Mouse (Mus musculus): ENCODE measurements around the gene Xpnpep3. TPM values are rescaled to one million over a fixed set of nuclear protein-coding genes. Genes with fewer than 3 reads are reported as not detected.

Xpnpep3 gene
- 11.4 and 11.6 TPM in 2 replicates for polyA plus RNA-seq (2016; fragmentation: Nextera tagmentation; extraction: Ambion mirVana)

DNA sequence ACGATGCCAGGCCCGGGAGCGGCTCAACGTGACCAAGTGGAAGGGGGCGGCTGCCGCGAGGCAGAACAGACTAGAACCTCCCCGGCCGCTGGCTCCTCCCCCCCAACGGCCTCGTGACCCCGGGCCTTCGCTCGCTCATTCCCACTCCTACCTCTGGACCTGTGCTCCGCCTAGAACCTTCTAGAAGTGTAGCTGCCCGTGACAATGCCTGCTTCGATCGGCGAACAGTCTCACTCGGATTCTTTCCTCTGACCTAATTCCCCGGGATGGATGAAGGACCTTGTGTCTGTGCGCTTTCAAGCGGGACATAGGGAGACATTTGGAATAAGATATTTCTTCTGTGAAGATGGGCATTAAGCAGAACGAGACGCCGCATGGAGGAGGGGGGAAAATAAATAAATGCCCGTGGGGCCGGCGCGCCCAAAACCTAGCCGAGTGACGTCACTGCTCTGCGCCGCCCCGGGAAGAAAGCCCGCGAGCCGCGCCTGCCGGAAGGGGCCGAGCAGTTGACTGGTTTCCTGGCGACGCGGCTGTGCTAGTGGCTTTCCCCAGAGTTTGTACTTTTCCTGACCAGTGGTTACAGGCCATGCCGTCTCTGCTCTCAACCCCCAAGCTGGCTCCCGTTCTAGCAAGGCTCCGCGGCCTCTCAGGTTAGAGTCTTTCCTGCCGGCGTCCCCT, at the start of gene Xpnpep3, which contains the start of gene St13:
Gene Xpnpep3 (plus strand): TSS at position 501 of the 678 bp plus-strand sequence.
Gene St13 (minus strand): TSS at position 440 of the 678 bp plus-strand sequence.
- H3K9ac ChIP-seq, result peak within 1 kb of the TSS; percentile 95
- no peaks in the 10 kb centered on the region for H3K36me3 ChIP-seq
- no peaks in the 10 kb centered on the region for H3K27me3 ChIP-seq
- WGBS, result under 1% methylated on average over 50 of the region's 50 CpGs
- H3K4me1 ChIP-seq, result peaks cover 22% of the 10 kb centered on the region
- peak within 1 kb of the TSS; percentile 91 for H3K4me3 ChIP-seq
- peak within 1 kb of the TSS; percentile 93 for H3K27ac ChIP-seq
- H3K9me3 ChIP-seq (replicated peaks), result no peaks in the 10 kb centered on the region
- peak within 1 kb of the TSS; percentile 71 for H3K4me2 ChIP-seq (replicated peaks)
- peak; percentile 99 for ATAC-seq (ENCODE audit: low FRiP score)

DNA sequence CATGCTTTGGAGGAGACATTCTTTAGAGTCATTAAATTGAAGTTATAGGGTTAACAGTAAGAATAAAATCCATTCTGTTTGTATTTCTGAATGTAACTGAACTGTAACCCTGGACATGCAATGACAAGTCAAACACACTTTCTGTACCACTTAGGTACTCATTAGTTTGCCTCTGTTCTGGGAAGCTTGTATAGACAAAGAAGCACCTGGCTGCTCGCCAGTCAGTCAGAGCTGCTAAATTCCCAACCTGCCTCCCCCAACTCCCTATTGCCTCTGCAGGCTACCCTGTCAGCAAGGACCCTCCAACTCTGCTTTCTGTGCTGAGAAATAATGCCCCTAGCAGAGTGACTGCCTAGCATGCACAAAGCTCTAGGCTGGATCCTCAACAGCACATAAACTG, 49.5 kb upstream of the Xpnpep3 start:
- ATAC-seq (ENCODE audit: low FRiP score), result no peak
- H3K9ac ChIP-seq, result no peak overlapping the region
- H3K36me3 ChIP-seq, result no peaks in the 10 kb centered on the region
- H3K27ac ChIP-seq, result no peak overlapping the region
- H3K27me3 ChIP-seq, result no peaks in the 10 kb centered on the region
- WGBS, result 78% methylated on average over 1 of the region's 1 CpGs
- no peaks in the 10 kb centered on the region for H3K4me1 ChIP-seq
- no peak overlapping the region for H3K4me3 ChIP-seq
- H3K9me3 ChIP-seq (replicated peaks), result no peaks in the 10 kb centered on the region
- H3K4me2 ChIP-seq (replicated peaks), result no peak overlapping the region

DNA sequence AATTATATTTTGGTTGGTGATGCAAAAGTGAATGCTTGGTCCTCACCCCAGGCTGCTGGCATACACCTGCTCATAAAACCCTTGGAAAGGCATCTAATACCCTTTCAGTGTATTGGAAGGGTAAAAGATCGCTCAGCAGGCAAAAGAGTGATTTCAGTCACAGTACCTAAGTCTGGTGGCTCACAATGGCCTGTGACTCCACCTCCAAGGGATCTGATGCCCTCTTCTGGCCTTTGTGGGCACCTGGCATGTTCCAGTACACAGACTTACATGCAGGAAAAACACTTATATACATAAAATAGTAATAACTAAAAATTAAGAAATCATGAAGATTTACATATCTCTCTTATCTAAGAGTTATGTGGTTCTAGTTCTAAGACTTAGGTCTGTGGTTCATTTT, 47.3 kb upstream of the Xpnpep3 start:
- Histone ChIP-seq H3K4me3 (no peak overlapping the region), H3K9ac (no peak overlapping the region), H3K4me2 (replicated peaks) (no peak overlapping the region), H3K9me3 (replicated peaks) (no peaks in the 10 kb centered on the region), H3K36me3 (no peaks in the 10 kb centered on the region), H3K4me1 (peaks cover 5% of the 10 kb centered on the region), H3K27me3 (no peaks in the 10 kb centered on the region), H3K27ac (no peak overlapping the region)
- 80% methylated on average over 1 of the region's 1 CpGs for WGBS
- no peak for ATAC-seq (ENCODE audit: low FRiP score)

DNA sequence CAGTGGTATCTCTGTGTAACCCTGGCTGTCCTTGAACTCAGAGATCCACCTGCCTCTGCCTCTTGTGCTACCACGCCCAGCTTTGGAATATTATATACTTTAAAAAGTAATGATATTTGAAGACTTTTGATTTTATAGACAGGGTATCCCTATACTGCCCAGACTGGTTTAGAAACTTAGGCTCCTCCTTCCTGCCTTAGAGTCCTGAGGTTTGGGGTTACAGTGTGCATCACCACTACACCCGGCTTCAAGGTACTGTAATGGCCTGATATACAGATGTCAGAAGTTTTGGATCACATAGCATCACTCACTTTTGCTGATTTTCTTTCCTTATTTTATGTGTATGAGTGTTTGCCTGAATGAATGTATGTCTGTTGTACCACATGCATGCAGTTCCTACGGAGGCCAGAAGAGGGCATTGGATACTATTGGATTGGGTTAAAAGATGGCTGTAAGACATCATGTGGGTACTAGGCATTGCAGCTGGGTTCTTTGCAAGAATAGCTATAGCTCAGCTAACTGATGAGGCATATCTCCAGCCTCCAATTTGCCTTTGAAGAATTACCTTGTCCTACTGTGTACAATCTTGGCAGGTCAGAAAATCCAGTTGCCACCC, 44.7 kb upstream of the Xpnpep3 start:
- Histone ChIP-seq H3K36me3 (no peaks in the 10 kb centered on the region), H3K27ac (no peak overlapping the region), H3K9ac (no peak overlapping the region), H3K4me1 (peaks cover 15% of the 10 kb centered on the region), H3K4me3 (no peak overlapping the region), H3K27me3 (no peaks in the 10 kb centered on the region), H3K9me3 (replicated peaks) (no peaks in the 10 kb centered on the region), H3K4me2 (replicated peaks) (no peak overlapping the region)
- WGBS, result 61% methylated on average over 3 of the region's 3 CpGs
- no peak for ATAC-seq (ENCODE audit: low FRiP score)

DNA sequence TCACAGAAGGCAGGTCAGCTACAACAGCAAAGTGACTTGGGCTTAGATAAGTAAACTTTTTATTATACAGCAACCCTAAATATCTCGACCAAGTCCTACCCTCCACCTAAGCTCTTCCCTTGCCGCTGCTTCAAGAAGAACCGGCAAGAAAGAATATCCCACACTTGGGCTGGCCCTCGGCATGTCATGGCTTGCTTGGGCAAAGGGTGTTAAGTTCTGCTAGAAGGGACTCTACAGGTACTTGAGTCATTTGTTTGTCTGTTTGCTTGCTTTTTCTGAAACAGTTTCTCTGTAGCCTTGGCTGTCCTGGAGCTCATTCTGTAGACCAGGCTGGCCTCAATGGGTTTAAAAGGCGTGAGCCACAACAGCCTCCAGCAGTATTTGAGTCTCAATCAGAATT, 43.0 kb upstream of the Xpnpep3 start:
- peaks cover 22% of the 10 kb centered on the region for H3K4me1 ChIP-seq
- no peaks in the 10 kb centered on the region for H3K36me3 ChIP-seq
- no peak overlapping the region for H3K4me2 ChIP-seq (replicated peaks)
- no peak overlapping the region for H3K9ac ChIP-seq
- no peak overlapping the region for H3K27ac ChIP-seq
- H3K27me3 ChIP-seq, result no peaks in the 10 kb centered on the region
- no peaks in the 10 kb centered on the region for H3K9me3 ChIP-seq (replicated peaks)
- H3K4me3 ChIP-seq, result no peak overlapping the region
- 50% methylated on average over 5 of the region's 5 CpGs for WGBS
- ATAC-seq (ENCODE audit: low FRiP score), result no peak

DNA sequence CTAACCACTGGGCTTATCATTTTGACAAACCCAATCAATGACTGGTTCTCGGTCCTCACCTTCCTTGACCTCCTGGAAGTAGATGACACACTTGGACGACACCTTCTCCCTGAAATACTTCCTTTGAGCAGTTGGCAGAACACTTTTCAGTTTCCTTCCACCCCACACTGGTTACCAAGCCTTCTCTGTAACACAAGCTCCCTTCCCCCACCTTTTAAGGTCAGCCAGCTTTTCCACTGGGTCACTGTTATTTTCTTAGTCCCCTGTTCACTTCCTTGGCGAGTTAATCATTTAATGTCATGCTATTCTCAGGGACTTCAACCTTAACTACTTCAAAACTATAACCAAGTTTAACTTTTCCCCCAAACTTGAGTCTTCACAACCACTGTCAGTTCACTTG, 41.0 kb upstream of the Xpnpep3 start:
- Histone ChIP-seq H3K4me1 (peaks cover 22% of the 10 kb centered on the region), H3K27ac (no peak overlapping the region), H3K4me3 (no peak overlapping the region), H3K9ac (no peak overlapping the region), H3K36me3 (peaks cover 7% of the 10 kb centered on the region; the same call in 1 of the 2 replicates), H3K9me3 (replicated peaks) (no peaks in the 10 kb centered on the region), H3K4me2 (replicated peaks) (no peak overlapping the region), H3K27me3 (no peaks in the 10 kb centered on the region)
- WGBS, result 87% methylated on average over 3 of the region's 3 CpGs
- ATAC-seq (ENCODE audit: low FRiP score), result no peak

DNA sequence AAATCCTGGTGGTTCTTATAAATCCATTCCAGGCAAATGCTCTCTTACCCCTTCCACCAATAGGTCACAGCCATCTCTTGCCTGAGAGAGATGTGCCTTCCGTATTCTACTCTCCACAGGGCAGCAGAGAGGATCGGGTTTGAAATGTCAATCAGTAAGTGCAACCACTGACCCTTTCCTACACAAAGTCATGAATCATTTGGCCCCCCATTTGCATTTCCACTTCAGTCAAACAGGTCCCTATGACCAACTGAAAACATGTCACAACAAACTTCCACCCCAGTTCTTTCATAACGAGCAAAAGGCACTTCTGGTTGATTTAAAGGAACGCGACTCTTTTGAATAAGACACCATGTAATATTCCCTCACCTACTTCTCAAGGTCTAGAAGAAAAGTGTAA, 40.5 kb upstream of the Xpnpep3 start:
- Histone ChIP-seq H3K4me2 (replicated peaks) (peak overlapping the region; percentile 84), H3K9me3 (replicated peaks) (no peaks in the 10 kb centered on the region), H3K9ac (no peak overlapping the region), H3K27me3 (no peaks in the 10 kb centered on the region), H3K27ac (no peak overlapping the region), H3K4me3 (no peak overlapping the region), H3K36me3 (peaks cover 10% of the 10 kb centered on the region; the same call in 1 of the 2 replicates), H3K4me1 (peaks cover 22% of the 10 kb centered on the region)
- ATAC-seq (ENCODE audit: low FRiP score), result no peak
- WGBS, result 85% methylated on average over 5 of the region's 5 CpGs

DNA sequence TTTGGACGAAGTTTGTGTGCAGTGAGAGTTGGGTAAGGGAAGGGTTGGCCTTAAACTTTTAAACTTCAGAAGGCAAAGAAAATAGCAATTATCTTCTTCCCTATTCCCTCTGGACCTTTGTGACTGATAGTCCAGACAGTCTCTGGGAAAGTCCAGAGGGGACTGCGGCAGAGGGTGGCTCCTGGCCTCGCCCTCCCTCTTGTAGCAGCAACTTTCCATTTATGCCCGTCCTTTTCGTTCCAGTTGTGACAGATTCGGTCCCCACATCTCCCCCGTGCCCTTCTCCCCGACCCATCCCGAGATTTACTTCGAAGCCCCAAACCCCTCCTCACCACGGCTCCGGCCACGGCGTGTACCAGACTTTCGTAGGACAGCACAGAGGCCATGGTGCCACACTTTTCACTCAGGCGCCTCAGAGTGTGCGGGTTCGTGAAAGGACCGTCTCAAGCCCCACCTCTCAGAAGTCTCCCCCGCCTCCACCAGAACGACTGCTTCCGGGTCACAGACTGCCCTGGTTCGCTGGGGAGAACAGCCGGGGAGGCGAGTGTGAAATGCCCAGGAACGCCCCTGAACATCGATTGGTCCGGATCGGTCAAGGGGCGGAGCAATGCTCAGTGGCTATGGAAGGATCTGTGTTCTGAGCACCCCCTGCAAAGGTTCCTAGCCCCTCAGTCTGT, 39.5 kb upstream of the Xpnpep3 start, which contains the start of gene Slc25a17:
Gene Slc25a17 (minus strand): TSS at position 468 of the 677 bp plus-strand sequence.
- Histone ChIP-seq H3K4me1 (peaks cover 22% of the 10 kb centered on the region), H3K4me2 (replicated peaks) (peak within 1 kb of the TSS; percentile 84), H3K9me3 (replicated peaks) (no peaks in the 10 kb centered on the region), H3K27ac (peak within 1 kb of the TSS; percentile 80), H3K9ac (peak within 1 kb of the TSS; percentile 77), H3K27me3 (no peaks in the 10 kb centered on the region), H3K4me3 (peak within 1 kb of the TSS; percentile 71), H3K36me3 (peaks cover 20% of the 10 kb centered on the region)
- WGBS, result under 1% methylated on average over 30 of the region's 30 CpGs
- ATAC-seq (ENCODE audit: low FRiP score), result peak; percentile 99

DNA sequence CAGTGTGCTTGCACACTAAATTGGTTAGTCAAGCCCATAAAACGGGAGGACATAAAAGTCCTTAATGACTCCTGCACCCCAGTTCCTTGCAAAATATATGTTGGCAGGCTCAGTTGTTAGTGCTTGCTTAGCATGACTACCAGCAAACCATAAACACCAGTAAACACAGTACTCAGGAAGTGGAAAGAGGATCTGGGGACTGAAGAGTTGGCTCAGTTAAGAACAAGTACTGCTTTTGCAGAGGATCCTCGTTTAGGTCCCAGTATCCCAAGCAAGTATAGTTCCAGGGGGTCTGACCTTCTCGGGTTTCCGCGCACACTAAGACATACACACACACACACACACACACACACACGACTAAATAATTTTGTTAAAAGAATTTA, 38.9 kb upstream of the Xpnpep3 start:
- Histone ChIP-seq H3K4me1 (peaks cover 22% of the 10 kb centered on the region), H3K36me3 (peaks cover 25% of the 10 kb centered on the region), H3K27me3 (no peaks in the 10 kb centered on the region), H3K9ac (peak overlapping the region; percentile 77), H3K4me3 (peak overlapping the region; percentile 71), H3K4me2 (replicated peaks) (peak overlapping the region; percentile 84), H3K9me3 (replicated peaks) (no peaks in the 10 kb centered on the region), H3K27ac (peak overlapping the region; percentile 80; the same call in 1 of the 2 replicates)
- WGBS, result 47% methylated on average over 6 of the region's 6 CpGs
- ATAC-seq (ENCODE audit: low FRiP score), result no peak; the same call in 1 of the 2 replicates

DNA sequence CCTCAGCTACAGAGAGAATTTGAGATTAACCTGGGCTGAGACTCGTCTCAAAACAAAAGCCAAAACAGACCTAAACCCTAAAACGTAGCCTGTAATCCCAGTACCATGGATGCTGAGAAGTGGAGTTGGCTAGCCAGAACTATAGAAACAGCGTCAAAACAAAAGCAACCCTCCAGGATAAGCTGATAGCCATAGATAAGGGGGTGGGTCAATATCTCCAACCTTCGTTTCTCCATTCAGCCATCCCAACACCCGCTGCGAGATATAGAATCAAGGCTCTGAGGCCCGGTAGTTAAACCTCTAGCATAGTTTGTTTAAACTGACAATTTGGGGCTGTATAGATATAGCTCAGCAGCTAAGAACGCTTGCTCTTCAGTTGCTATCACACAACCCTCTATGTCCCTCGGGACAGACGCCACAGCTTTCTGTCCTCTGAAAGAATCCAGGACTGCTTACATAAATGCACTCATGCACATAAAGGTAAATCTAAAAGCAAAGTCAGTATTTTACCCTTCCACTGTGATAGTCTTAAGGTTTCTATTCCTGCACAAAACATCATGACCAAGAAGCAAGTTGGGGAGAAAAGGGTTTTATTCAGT, 38.4 kb upstream of the Xpnpep3 start:
- Histone ChIP-seq H3K4me2 (replicated peaks) (peak overlapping the region; percentile 84), H3K36me3 (peaks cover 29% of the 10 kb centered on the region), H3K4me3 (no peak overlapping the region), H3K27me3 (no peaks in the 10 kb centered on the region), H3K4me1 (peaks cover 22% of the 10 kb centered on the region), H3K9me3 (replicated peaks) (no peaks in the 10 kb centered on the region), H3K27ac (peak overlapping the region; percentile 80; the same call in 1 of the 2 replicates), H3K9ac (no peak overlapping the region)
- no peak for ATAC-seq (ENCODE audit: low FRiP score)
- 50% methylated on average over 10 of the region's 10 CpGs for WGBS

DNA sequence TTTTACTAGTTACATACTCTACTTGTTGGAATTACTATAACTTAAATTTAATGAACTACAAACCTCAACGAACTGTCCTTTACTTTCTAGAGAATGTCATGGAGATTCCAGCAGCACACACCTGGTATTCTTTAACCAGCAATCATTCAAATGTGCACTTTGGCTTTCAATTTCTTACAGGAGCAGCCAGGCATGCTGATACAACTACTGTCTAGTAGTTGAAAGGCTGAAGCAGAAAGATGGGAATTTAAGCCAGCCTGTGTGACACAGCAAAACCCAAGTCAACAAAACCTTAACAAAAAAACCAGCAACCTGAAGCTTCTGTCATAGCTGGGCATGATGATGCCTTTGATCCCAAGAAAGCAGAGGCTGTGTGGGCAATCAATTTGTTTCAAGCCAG, 37.4 kb upstream of the Xpnpep3 start:
- Histone ChIP-seq H3K4me1 (peaks cover 17% of the 10 kb centered on the region), H3K9me3 (replicated peaks) (no peaks in the 10 kb centered on the region), H3K36me3 (peaks cover 39% of the 10 kb centered on the region), H3K27me3 (no peaks in the 10 kb centered on the region), H3K27ac (no peak overlapping the region), H3K4me3 (no peak overlapping the region), H3K9ac (no peak overlapping the region), H3K4me2 (replicated peaks) (no peak overlapping the region)
- ATAC-seq (ENCODE audit: low FRiP score), result no peak
- 85% methylated on average over 1 of the region's 1 CpGs for WGBS

DNA sequence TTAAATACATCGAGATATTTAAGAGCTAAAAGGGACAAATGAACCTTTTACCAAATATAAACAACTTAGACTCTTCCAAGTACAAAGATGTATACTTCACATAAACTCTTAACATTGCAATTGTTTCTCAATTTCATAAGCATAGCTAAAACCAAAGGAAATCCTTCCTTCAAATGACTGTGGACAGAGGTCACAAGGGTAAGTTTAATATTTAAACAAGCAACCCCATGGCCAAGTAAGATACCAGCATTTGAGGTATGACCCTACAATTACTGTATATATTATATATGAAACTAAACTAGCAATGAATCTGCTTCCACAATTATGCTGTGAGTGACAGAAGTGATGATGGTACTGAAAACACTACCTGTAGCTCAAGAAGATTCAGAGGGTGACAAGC, 35.7 kb upstream of the Xpnpep3 start:
- Histone ChIP-seq H3K4me3 (no peak overlapping the region), H3K27me3 (no peaks in the 10 kb centered on the region), H3K36me3 (peaks cover 53% of the 10 kb centered on the region), H3K9ac (no peak overlapping the region), H3K27ac (no peak overlapping the region), H3K9me3 (replicated peaks) (no peaks in the 10 kb centered on the region), H3K4me1 (peaks cover 16% of the 10 kb centered on the region), H3K4me2 (replicated peaks) (no peak overlapping the region)
- 98% methylated on average over 1 of the region's 1 CpGs for WGBS
- no peak for ATAC-seq (ENCODE audit: low FRiP score)

Measured in hindbrain, embryonic 12.5 days (tissue).